Mouse (Mus musculus) bone marrow, adult 2 months (tissue): ENCODE results near the gene Slc12a3. TPM values are rescaled to one million over a fixed set of nuclear protein-coding genes. Genes with fewer than 3 reads are reported as not detected.
A peak's percentile ranks its signal among the peaks of the same experiment; 100 is the strongest.

Source experiments
- H3K27ac ChIP-seq: fragments of 200-500 bp; 2 replicates; pipeline ENCODE4 v1.5.1; 2012; ENCODE audit warnings: low read depth, mild to moderate bottlenecking, control low read depth, inconsistent platforms, low read length; ENCODE audit not compliant: control insufficient read depth, poor library complexity, insufficient read depth
- H3K4me1 ChIP-seq: fragments of 200-500 bp; 2 replicates; pipeline ENCODE4 v1.6.1; 2011; ENCODE audit warnings: low read length; ENCODE audit not compliant: control insufficient read depth, insufficient read depth
- H3K4me3 ChIP-seq: fragments of 200-500 bp; replicated peaks from 2 replicates; pipeline ENCODE3; 2011; ENCODE audit warnings: mild to moderate bottlenecking, low read depth, low read length, control low read depth; ENCODE audit not compliant: control insufficient read depth
- CTCF ChIP-seq: fragments of 200-500 bp; IDR thresholded peaks from 2 replicates; pipeline ENCODE4 v1.5.1; 2011; ENCODE audit warnings: low read length, control low read depth; ENCODE audit not compliant: control insufficient read depth, insufficient read depth
- POLR2A ChIP-seq: fragments of 200-500 bp; IDR thresholded peaks from 2 replicates; pipeline ENCODE4 v1.6.1; 2011; ENCODE audit warnings: low read depth, mild to moderate bottlenecking, control low read depth, low read length, borderline replicate concordance; ENCODE audit not compliant: control insufficient read depth
- WGBS: fragments of 180-500 bp; shearing (Covaris S2); methylation state at CpG from one replicate; pipeline ENCODE4 v1.1.7; 2018; 5-methylcytosine and 5-hydroxymethylcytosine counted together
- polyA plus RNA-seq: library from polyadenylated mRNA; stranded (reverse); fragments of >200 nt; gene quantifications from 2 replicates; pipeline ENCODE4 v1.2.4, GENCODE M21; 2011; ENCODE audit warnings: low replicate concordance; ENCODE audit not compliant: missing spikeins, insufficient read depth, insufficient read length

The Slc12a3 gene
- polyA plus RNA-seq, 1 experiment: 11.8 TPM

- 27% methylated on average over 20 of the region's 20 CpGs for WGBS
- no peak for TF ChIP-seq POLR2A
- TF ChIP-seq CTCF: no peak
Measured at GRCm38 (mm10) chr8:94385506-94386213, 56.7 kb downstream of the Slc12a3 start.

DNA sequence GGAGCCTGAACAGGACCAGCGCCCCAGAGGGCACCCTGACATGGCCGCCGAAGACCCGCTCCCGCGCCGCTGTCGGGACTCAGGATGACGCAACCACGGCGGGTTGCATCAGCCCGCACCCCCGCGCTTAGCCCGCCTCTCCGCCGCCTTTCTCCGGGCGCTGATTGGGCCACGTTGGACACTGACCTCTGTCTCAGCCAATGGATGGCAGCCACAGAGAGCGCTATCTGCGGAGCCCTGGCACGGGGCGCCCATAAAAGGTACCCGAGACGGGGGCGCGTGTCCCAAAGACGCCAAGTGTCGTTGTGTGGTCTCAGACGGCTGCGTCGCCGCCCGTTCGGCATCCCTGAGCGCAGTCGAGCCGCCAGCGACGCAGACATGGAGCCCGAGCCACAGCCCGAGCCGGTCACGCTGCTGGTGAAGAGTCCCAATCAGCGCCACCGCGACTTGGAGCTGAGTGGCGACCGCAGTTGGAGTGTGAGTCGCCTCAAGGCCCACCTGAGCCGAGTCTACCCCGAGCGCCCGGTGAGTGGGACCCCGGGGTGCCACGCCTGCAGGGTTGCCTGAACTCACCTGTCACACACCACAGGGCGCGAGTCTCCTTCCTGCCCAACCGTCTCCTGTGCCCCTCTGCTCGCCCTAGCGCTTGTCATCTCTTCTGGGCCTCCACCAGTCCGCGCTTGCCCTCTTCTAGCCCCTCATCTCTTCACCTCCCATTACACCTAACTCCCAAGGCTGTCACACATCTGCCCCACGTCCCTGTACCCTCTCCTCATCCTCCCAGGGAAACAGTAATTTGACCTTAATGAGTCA, 57.4 kb downstream of the Slc12a3 start, which contains the start of gene Herpud1:
Gene Herpud1, plus strand, starts transcription at position 225 of the 813 bp plus-strand sequence.
- H3K27ac ChIP-seq: peak within 1 kb of the TSS; percentile 98
- under 1% methylated on average over 65 of the region's 65 CpGs for WGBS
- TF ChIP-seq POLR2A (peak; percentile 85), CTCF (no peak)
- H3K4me1 ChIP-seq: peaks cover 1% of the 10 kb centered on the region; the same call in 1 of the 2 replicates
- peak within 1 kb of the TSS; percentile 93 for H3K4me3 ChIP-seq

More at GRCm38 (mm10) chr8:94385506-94386213, 56.7 kb downstream of the Slc12a3 start:
- Histone ChIP-seq H3K4me1 (peaks cover 1% of the 10 kb centered on the region; the same call in 1 of the 2 replicates), H3K4me3 (peak overlapping the region; percentile 84), H3K27ac (peak overlapping the region; percentile 98)

DNA sequence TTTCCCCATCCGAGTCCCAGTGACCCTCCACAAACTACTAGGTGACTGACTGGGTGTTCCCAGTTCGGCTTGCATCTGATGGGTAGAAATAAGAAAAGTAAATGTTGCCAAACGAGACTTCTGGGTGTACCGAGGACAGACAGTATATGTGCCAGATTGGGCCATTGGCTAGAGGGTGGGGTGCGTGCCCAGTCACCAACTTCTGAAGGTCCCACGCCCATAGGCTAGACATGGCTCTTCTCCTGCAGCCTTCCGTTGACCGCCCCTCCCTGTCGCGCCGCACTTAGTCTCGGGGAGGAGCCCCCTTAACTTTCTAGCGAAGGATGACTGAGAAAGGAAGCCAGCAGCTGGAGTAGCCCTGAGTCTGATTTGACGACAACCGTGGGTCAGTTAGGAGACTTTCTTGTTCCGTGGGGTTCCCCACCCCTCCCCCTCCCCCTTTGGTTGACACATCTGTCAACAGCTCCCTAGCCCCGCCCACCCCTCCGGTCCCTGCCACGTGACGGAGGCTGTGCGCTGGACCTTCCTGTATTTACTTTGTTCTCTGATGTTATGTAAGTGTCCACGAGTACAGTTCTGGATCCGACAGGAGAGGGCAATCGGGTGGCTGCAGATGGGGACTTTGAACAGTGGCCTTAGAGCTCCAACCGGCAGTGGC, 58.2 kb downstream of the Slc12a3 start:
- 1% methylated on average over 25 of the region's 25 CpGs for WGBS
- peaks cover 1% of the 10 kb centered on the region; the same call in 1 of the 2 replicates for H3K4me1 ChIP-seq
- H3K4me3 ChIP-seq: peak overlapping the region; percentile 93
- TF ChIP-seq POLR2A: peak; percentile 62
- TF ChIP-seq CTCF: no peak
- H3K27ac ChIP-seq: peak overlapping the region; percentile 98

- peaks cover 1% of the 10 kb centered on the region; the same call in 1 of the 2 replicates for H3K4me1 ChIP-seq
- TF ChIP-seq POLR2A (no peak), CTCF (no peak)
- peak overlapping the region; percentile 31 for H3K27ac ChIP-seq
- 18% methylated on average over 6 of the region's 6 CpGs for WGBS
- peak overlapping the region; percentile 93 for H3K4me3 ChIP-seq
Measured at GRCm38 (mm10) chr8:94387785-94388184, 58.8 kb downstream of the Slc12a3 start.

- Histone ChIP-seq H3K4me1 (peaks cover 1% of the 10 kb centered on the region; the same call in 1 of the 2 replicates), H3K4me3 (no peak overlapping the region), H3K27ac (no peak overlapping the region)
- TF ChIP-seq CTCF (no peak), POLR2A (no peak)
- 69% methylated on average over 6 of the region's 6 CpGs for WGBS
Measured at GRCm38 (mm10) chr8:94389531-94389930, 60.5 kb downstream of the Slc12a3 start.

DNA sequence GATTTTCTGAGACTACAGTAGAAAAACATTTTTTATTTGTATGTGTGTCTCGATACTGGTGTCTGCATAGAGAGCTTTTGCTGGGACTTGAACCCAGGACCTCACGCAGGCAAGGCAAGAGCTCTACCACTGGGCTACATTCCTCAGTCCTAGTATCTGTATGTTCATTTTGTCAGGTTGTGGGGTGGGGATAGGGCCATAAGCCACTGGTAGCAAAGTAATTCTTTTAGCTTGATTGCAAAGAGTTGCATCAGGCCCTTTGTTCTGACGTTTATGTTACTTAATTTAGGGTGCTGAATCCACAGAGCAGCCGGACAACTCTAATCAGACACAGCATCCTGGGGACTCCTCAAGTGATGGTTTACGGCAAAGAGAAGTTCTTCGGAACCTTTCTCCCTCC, 61.4 kb downstream of the Slc12a3 start:
- Histone ChIP-seq H3K4me3 (no peak overlapping the region), H3K4me1 (peaks cover 1% of the 10 kb centered on the region; the same call in 1 of the 2 replicates), H3K27ac (no peak overlapping the region)
- TF ChIP-seq CTCF: no peak
- TF ChIP-seq POLR2A: no peak
- 85% methylated on average over 6 of the region's 6 CpGs for WGBS

- TF ChIP-seq CTCF: no peak
- no peak for TF ChIP-seq POLR2A
- 94% methylated on average over 8 of the region's 8 CpGs for WGBS
- H3K4me3 ChIP-seq: no peak overlapping the region
- H3K4me1 ChIP-seq: peaks cover 1% of the 10 kb centered on the region; the same call in 1 of the 2 replicates
- no peak overlapping the region for H3K27ac ChIP-seq
Measured at GRCm38 (mm10) chr8:94390910-94391309, 61.9 kb downstream of the Slc12a3 start.

DNA sequence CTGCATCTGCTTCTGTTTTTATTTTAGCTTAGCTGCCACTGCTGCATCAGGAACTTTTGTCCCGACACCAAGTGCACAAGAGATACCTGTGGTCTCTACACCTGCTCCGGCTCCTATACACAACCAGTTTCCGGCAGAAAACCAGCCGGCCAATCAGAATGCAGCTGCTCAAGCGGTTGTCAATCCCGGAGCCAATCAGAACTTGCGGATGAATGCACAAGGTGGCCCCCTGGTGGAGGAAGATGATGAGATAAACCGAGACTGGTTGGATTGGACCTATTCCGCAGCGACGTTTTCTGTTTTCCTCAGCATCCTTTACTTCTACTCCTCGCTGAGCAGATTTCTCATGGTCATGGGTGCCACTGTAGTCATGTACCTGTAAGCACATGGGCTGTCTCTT, 63.1 kb downstream of the Slc12a3 start:
- H3K27ac ChIP-seq: no peak overlapping the region
- no peak overlapping the region for H3K4me3 ChIP-seq
- peaks cover 1% of the 10 kb centered on the region; the same call in 1 of the 2 replicates for H3K4me1 ChIP-seq
- TF ChIP-seq CTCF (peak; percentile 48; the same call in 1 of the 2 replicates), POLR2A (no peak)
- WGBS: 86% methylated on average over 12 of the region's 12 CpGs
